Mouse (Mus musculus): Measurements from ENCODE around the gene Aldob. TPM values are rescaled to one million over a fixed set of nuclear protein-coding genes. Genes with fewer than 3 reads are reported as not detected.

Gene Aldob
- polyA plus RNA-seq, 1 experiment = 4,876 TPM

GRCm38 (mm10) chr4:49583965-49584831, 34.9 kb upstream of the Aldob start:
- WGBS = 36% methylated on average over 14 of the region's 14 CpGs
- no peak overlapping the region for H3K27ac ChIP-seq (ENCODE audit: insufficient read depth, low read depth, low read length)
- no peak overlapping the region for H3K4me3 ChIP-seq (ENCODE audit: insufficient read depth, low read depth, low read length)
- no peaks in the 10 kb centered on the region for H3K27me3 ChIP-seq (replicated peaks; ENCODE audit: control insufficient read depth, insufficient read depth, low read length)
- H3K36me3 ChIP-seq (ENCODE audit: control insufficient read depth, insufficient read depth, low read length) = no peaks in the 10 kb centered on the region
- 0 out of 2 replicates have a peak, but pooled peaks cover 6% of the 10 kb centered on the region for H3K4me1 ChIP-seq (ENCODE audit: control insufficient read depth, insufficient read depth, low read length)
- peak; percentile 48 for DNase-seq
- no peak for TF ChIP-seq POLR2A (IDR thresholded peaks at IDR 0.05; ENCODE audit: low read depth, low read length)
- TF ChIP-seq CTCF (conservative IDR thresholded peaks at IDR 0.05; ENCODE audit: insufficient read depth, insufficient read length, low read depth, low read length) = no peak

GRCm38 (mm10) chr4:49581256-49581655, 31.9 kb upstream of the Aldob start:
- 64% methylated on average over 4 of the region's 4 CpGs for WGBS

DNA sequence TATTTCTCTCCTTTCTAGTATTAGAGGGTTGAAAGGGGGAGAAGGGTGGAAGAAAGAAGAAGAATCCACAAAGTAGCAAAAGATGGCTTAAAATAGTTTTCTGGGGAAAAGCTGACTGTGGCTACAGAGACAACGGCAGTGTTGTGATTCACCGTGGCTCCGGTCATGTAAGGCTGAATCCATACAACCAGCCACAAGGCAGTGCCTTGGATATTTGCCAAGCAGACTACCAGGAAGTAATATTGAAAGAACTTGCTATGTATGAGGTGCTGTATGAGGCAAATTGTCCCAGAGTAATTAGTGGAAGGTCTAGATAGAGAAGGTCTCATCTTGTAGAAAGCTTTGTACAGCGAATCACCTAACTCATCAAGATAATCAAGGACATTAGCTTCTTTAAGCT, 22.8 kb upstream of the Aldob start:
- Histone ChIP-seq H3K4me1 (ENCODE audit: control insufficient read depth, insufficient read depth, low read length) (no peaks in the 10 kb centered on the region; the same call in 1 of the 2 replicates), H3K27me3 (replicated peaks; ENCODE audit: control insufficient read depth, insufficient read depth, low read length) (no peaks in the 10 kb centered on the region), H3K27ac (ENCODE audit: insufficient read depth, low read depth, low read length) (no peak overlapping the region), H3K36me3 (ENCODE audit: control insufficient read depth, insufficient read depth, low read length) (no peaks in the 10 kb centered on the region), H3K4me3 (ENCODE audit: insufficient read depth, low read depth, low read length) (no peak overlapping the region)
- 83% methylated on average over 4 of the region's 4 CpGs for WGBS
- DNase-seq = no peak
- no peak for TF ChIP-seq POLR2A (IDR thresholded peaks at IDR 0.05; ENCODE audit: low read depth, low read length)
- TF ChIP-seq CTCF (conservative IDR thresholded peaks at IDR 0.05; ENCODE audit: insufficient read depth, insufficient read length, low read depth, low read length) = no peak

More at GRCm38 (mm10) chr4:49581256-49581655, 31.9 kb upstream of the Aldob start:
- DNase-seq = no peak
- Histone ChIP-seq H3K27me3 (replicated peaks; ENCODE audit: control insufficient read depth, insufficient read depth, low read length) (no peaks in the 10 kb centered on the region), H3K4me1 (ENCODE audit: control insufficient read depth, insufficient read depth, low read length) (0 out of 2 replicates have a peak, but pooled peaks cover 6% of the 10 kb centered on the region), H3K4me3 (ENCODE audit: insufficient read depth, low read depth, low read length) (no peak overlapping the region), H3K36me3 (ENCODE audit: control insufficient read depth, insufficient read depth, low read length) (no peaks in the 10 kb centered on the region), H3K27ac (ENCODE audit: insufficient read depth, low read depth, low read length) (no peak overlapping the region)
- TF ChIP-seq CTCF (conservative IDR thresholded peaks at IDR 0.05; ENCODE audit: insufficient read depth, insufficient read length, low read depth, low read length) (no peak), POLR2A (IDR thresholded peaks at IDR 0.05; ENCODE audit: low read depth, low read length) (no peak)

DNA sequence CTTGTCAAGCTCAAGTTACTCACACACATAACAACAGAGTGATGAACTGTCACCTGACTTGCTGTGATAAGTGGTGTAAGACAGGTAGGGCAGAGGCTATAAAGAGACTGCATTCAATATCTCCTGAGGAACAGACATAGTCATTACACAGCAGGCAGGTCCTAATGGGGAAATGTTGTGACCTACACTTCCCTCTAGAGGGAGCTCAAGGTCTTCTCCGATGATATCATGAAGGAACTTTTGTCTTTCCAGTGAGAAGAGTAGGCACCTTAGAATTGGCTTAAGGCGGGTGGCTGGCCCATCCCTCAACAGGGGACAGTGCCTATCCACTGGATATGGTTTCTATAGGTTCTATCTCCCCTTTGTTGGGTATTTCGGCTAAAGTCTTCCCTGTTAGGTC, 18.3 kb upstream of the Aldob start:
- DNase-seq = peak; percentile 88
- WGBS = 14% methylated on average over 3 of the region's 3 CpGs
- Histone ChIP-seq H3K4me3 (ENCODE audit: insufficient read depth, low read depth, low read length) (no peak overlapping the region), H3K27me3 (replicated peaks; ENCODE audit: control insufficient read depth, insufficient read depth, low read length) (no peaks in the 10 kb centered on the region), H3K36me3 (ENCODE audit: control insufficient read depth, insufficient read depth, low read length) (no peaks in the 10 kb centered on the region), H3K27ac (ENCODE audit: insufficient read depth, low read depth, low read length) (no peak overlapping the region), H3K4me1 (ENCODE audit: control insufficient read depth, insufficient read depth, low read length) (no peaks in the 10 kb centered on the region; the same call in 1 of the 2 replicates)
- TF ChIP-seq POLR2A (IDR thresholded peaks at IDR 0.05; ENCODE audit: low read depth, low read length) (no peak), CTCF (conservative IDR thresholded peaks at IDR 0.05; ENCODE audit: insufficient read depth, insufficient read length, low read depth, low read length) (peak; percentile 59)

GRCm38 (mm10) chr4:49559915-49560772, 10.8 kb upstream of the Aldob start:
- 36% methylated on average over 20 of the region's 20 CpGs for WGBS
- no peak for TF ChIP-seq POLR2A (IDR thresholded peaks at IDR 0.05; ENCODE audit: low read depth, low read length)
- TF ChIP-seq CTCF (conservative IDR thresholded peaks at IDR 0.05; ENCODE audit: insufficient read depth, insufficient read length, low read depth, low read length) = no peak
- peak; percentile 98 for DNase-seq
- Histone ChIP-seq H3K4me3 (ENCODE audit: insufficient read depth, low read depth, low read length) (no peak overlapping the region), H3K27ac (ENCODE audit: insufficient read depth, low read depth, low read length) (peak overlapping the region; percentile 47; the same call in 1 of the 2 replicates), H3K27me3 (replicated peaks; ENCODE audit: control insufficient read depth, insufficient read depth, low read length) (no peaks in the 10 kb centered on the region), H3K4me1 (ENCODE audit: control insufficient read depth, insufficient read depth, low read length) (peaks cover 15% of the 10 kb centered on the region; the same call in 1 of the 2 replicates), H3K36me3 (ENCODE audit: control insufficient read depth, insufficient read depth, low read length) (no peaks in the 10 kb centered on the region)

GRCm38 (mm10) chr4:49558181-49558580, 8.8 kb upstream of the Aldob start:
- Histone ChIP-seq H3K4me1 (ENCODE audit: control insufficient read depth, insufficient read depth, low read length) (peaks cover 15% of the 10 kb centered on the region), H3K36me3 (ENCODE audit: control insufficient read depth, insufficient read depth, low read length) (no peaks in the 10 kb centered on the region), H3K27me3 (replicated peaks; ENCODE audit: control insufficient read depth, insufficient read depth, low read length) (no peaks in the 10 kb centered on the region), H3K27ac (ENCODE audit: insufficient read depth, low read depth, low read length) (no peak overlapping the region), H3K4me3 (ENCODE audit: insufficient read depth, low read depth, low read length) (no peak overlapping the region)
- TF ChIP-seq POLR2A (IDR thresholded peaks at IDR 0.05; ENCODE audit: low read depth, low read length) = no peak
- no peak for TF ChIP-seq CTCF (conservative IDR thresholded peaks at IDR 0.05; ENCODE audit: insufficient read depth, insufficient read length, low read depth, low read length)
- DNase-seq = no peak
- 90% methylated on average over 2 of the region's 2 CpGs for WGBS

Measured in kidney, adult 2 months (tissue).